Mouse (Mus musculus) layer of hippocampus, postnatal 10 days (tissue): ENCODE results near the gene Zfp708. TPM values are rescaled to one million over a fixed set of nuclear protein-coding genes. Genes with fewer than 3 reads are reported as not detected.

Source experiments
- total RNA-seq, 2 experiments: library from RNA; stranded (reverse); gene quantifications; 2 replicates each; pipeline ENCODE4 v1.2.3; 2021

Zfp708 gene
- total RNA-seq, 2 experiments from 2014 or later, result 2.9 to 4.1 TPM

Other genes with a start within 250 kb of the Zfp708 start
- gene Gm10767, start 193.1 kb downstream of the Zfp708 start, total RNA-seq, result 1 to 10 TPM; 2.4 to 3.0 TPM
- 1 to 10 TPM; 5.1 to 5.9 TPM for gene Zfp712, start 36.8 kb downstream of the Zfp708 start, total RNA-seq
- 1 to 10 TPM; 1.6 to 1.7 TPM for gene Gm28557, start 10.6 kb upstream of the Zfp708 start, total RNA-seq
- gene Rslcan18, start 18.3 kb upstream of the Zfp708 start, total RNA-seq, result under 1 TPM; 0.25 to 0.30 TPM
- gene Zfp759, start 23.7 kb upstream of the Zfp708 start, total RNA-seq, result 10 to 100 TPM in 1 of 2 experiments, 1 to 10 TPM in 1; 7.5 to 10.2 TPM
- 1 to 10 TPM; 5.6 to 7.1 TPM for gene Rsl1, start 75.2 kb upstream of the Zfp708 start, total RNA-seq
- gene Zfp455, start 96.5 kb upstream of the Zfp708 start, total RNA-seq, result 1 to 10 TPM; 2.6 to 2.8 TPM
- gene Zfp458, start 180.5 kb upstream of the Zfp708 start, total RNA-seq, result 10 to 100 TPM; 18.3 to 21.5 TPM
- gene Zfp457, start 208.5 kb upstream of the Zfp708 start, total RNA-seq, result 1 to 10 TPM; 5.3 TPM
- gene Zfp595, start 234.6 kb upstream of the Zfp708 start, total RNA-seq, result 1 to 10 TPM; 2.6 to 3.2 TPM